ENCODE assay signal across 16 mouse cellular contexts in the genomic region with DNA sequence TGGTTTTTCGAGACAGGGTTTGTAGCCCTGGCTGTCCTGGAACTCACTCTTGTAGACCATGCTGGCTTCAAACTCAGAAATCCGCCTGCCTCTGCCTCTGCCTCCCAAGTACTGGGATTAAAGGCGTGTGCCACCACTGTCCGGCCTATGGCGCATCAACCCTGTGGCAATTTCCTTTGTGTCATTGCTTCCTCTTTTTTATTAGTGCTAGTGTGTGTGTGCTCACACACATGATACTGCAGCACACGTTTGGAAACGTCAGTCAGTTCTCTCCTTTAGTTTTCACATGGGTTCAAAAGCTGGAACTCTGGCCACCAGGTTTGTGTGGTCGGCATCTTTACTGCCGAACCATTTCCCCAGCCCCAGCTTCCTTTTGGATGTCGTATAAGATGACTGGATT. TPM values are rescaled to one million over a fixed set of nuclear protein-coding genes. Genes with fewer than 3 reads are reported as not detected.
"Had no signal": no experiment of that assay in that cellular context is flagged by ENCODE, and none has a peak within 500 bp of the region (broad histone marks: within the 10 kb centered on the region; RNA-seq: fewer than 3 reads in every experiment).

No protein-coding gene starts in this region.

- DNase-seq: kidney, adult 9 months; kidney, postnatal 36 days; spleen, adult 18-20 months; thymus, adult 2 months; thymus, postnatal 25 days had no signal

- H3K9me3 ChIP-seq: limb, embryonic 10.5 days; lung, embryonic 15.5 days; midbrain, embryonic 13.5 days; neural tube, embryonic 13.5 days; stomach, embryonic 15.5 days had no signal

- H3K9ac ChIP-seq: lung, embryonic 15.5 days; midbrain, embryonic 13.5 days; neural tube, embryonic 13.5 days; stomach, embryonic 15.5 days had no signal

- H3K27ac ChIP-seq: kidney, postnatal 0 days; layer of hippocampus, adult 2 months; left cerebral cortex, adult 2 months; limb, embryonic 10.5 days; lung, embryonic 15.5 days; midbrain, embryonic 13.5 days; neural tube, embryonic 13.5 days; stomach, embryonic 15.5 days had no signal

- ATAC-seq: inflammation-experienced regulatory T-cells, adult 6 months; intestine, postnatal 0 days; midbrain, embryonic 13.5 days had no signal

- H3K4me3 ChIP-seq: layer of hippocampus, adult 2 months; left cerebral cortex, adult 2 months; limb, embryonic 10.5 days; lung, embryonic 15.5 days; midbrain, embryonic 13.5 days; neural tube, embryonic 13.5 days; stomach, embryonic 15.5 days had no signal

- H3K36me3 ChIP-seq: neural tube, embryonic 13.5 days; stomach, embryonic 15.5 days had no signal

- H3K27me3 ChIP-seq: lung, embryonic 15.5 days; midbrain, embryonic 13.5 days; neural tube, embryonic 13.5 days; stomach, embryonic 15.5 days had no signal

RNA-seq across cellular contexts. Expression of a gene that starts 4.1 kb away (rescaled TPM):
- total RNA-seq: megakaryocyte-erythroid progenitor cell, adult 5-6 weeks had no signal
